7 mouse cellular contexts compared by ENCODE assay signal in the genomic region with DNA sequence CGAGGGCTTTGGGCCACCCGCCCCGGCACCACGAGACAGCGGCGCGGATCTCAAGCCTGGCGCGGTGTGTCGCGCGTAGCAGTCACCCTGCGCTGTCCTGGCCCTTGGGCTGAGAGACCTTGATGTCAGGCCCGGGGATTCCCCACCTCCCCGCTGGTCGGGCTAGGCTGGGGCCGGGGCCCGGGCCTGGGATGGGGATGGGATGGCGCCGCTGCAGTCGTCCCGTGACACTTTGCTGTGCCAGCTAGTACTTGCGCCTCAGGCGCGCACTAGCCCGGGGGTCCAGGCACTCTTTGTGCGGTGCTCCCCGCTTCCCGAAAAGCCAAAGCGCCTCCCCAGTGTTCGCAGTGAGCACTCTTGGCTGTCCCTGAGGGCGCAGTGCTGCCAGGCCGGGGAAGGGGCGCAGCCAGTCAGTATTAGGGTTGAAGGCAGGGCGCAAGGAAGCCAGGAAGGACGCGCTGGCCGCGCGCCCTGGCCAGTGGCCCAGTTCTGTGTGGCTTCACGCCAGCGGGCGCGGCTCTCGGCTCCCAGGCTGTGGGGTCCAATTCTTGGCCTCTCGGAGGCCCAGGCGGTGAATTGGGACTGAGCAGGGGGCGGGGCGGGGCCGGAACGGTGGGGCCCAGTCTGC. TPM values are rescaled to one million over a fixed set of nuclear protein-coding genes. Genes with fewer than 3 reads are reported as not detected.
DNase-seq lines count a peak whose midpoint lies in the region; ATAC-seq lines count a peak whose summit lies in the region.

No protein-coding gene starts in this region.

- H3K4me3 ChIP-seq in embryonic facial prominence, embryonic 14.5 days (ENCODE audit: low read depth, low read length), result peak overlapping the region; percentile 22
- peak overlapping the region; percentile 21 for H3K4me3 ChIP-seq in limb, embryonic 12.5 days (replicated peaks)
- H3K4me3 ChIP-seq in midbrain, embryonic 16.5 days (ENCODE audit: low read depth, low read length), result peak overlapping the region; percentile 36
- peak overlapping the region; percentile 6 for H3K4me3 ChIP-seq in stomach, embryonic 16.5 days (replicated peaks; ENCODE audit: low read length)

- H3K9ac ChIP-seq in embryonic facial prominence, embryonic 14.5 days (ENCODE audit: low read depth, low read length), result peak overlapping the region; percentile 50
- H3K9ac ChIP-seq in limb, embryonic 12.5 days (replicated peaks), result peak overlapping the region; percentile 59
- peak overlapping the region; percentile 68 for H3K9ac ChIP-seq in midbrain, embryonic 16.5 days (ENCODE audit: low read depth, low read length)
- H3K9ac ChIP-seq in stomach, embryonic 16.5 days (ENCODE audit: low read length), result peak overlapping the region; percentile 27; the same call in 1 of the 2 replicates

- peaks cover 83% of the 10 kb centered on the region for H3K36me3 ChIP-seq in embryonic facial prominence, embryonic 14.5 days (ENCODE audit: control insufficient read depth, insufficient read depth, low read length)
- peaks cover 87% of the 10 kb centered on the region for H3K36me3 ChIP-seq in limb, embryonic 12.5 days
- H3K36me3 ChIP-seq in midbrain, embryonic 16.5 days (ENCODE audit: control insufficient read depth, insufficient read depth, low read length), result peaks cover 20% of the 10 kb centered on the region
- H3K36me3 ChIP-seq in stomach, embryonic 16.5 days (ENCODE audit: control insufficient read depth, insufficient read depth, low read length), result peaks cover 13% of the 10 kb centered on the region

- WGBS in embryonic facial prominence, embryonic 14.5 days, result 19% methylated on average over 35 of the region's 51 CpGs
- WGBS in limb, embryonic 12.5 days, result 20% methylated on average over 51 of the region's 51 CpGs
- 7% methylated on average over 51 of the region's 51 CpGs for WGBS in midbrain, embryonic 16.5 days
- WGBS in stomach, embryonic 16.5 days, result 28% methylated on average over 51 of the region's 51 CpGs

- no peaks in the 10 kb centered on the region for H3K27me3 ChIP-seq in embryonic facial prominence, embryonic 14.5 days (replicated peaks; ENCODE audit: control insufficient read depth, insufficient read depth, low read length)
- H3K27me3 ChIP-seq in limb, embryonic 12.5 days, result no peaks in the 10 kb centered on the region
- no peaks in the 10 kb centered on the region for H3K27me3 ChIP-seq in midbrain, embryonic 16.5 days (ENCODE audit: control insufficient read depth, insufficient read depth, low read depth, low read length)
- no peaks in the 10 kb centered on the region for H3K27me3 ChIP-seq in stomach, embryonic 16.5 days (ENCODE audit: control insufficient read depth, insufficient read depth, low read length)

- DNase-seq in adrenal gland, postnatal 4 days (ENCODE audit: low spot score in 2 of 2), result peak; percentile 66 to 79
- DNase-seq in embryonic facial prominence, embryonic 14.5 days (ENCODE audit: low spot score), result peak; percentile 87
- DNase-seq in heart, adult 9 months (ENCODE audit: low spot score in 2 of 2), result peak; percentile 92 to 94
- DNase-seq in kidney, adult 9 months, result peak; percentile 95

- peak overlapping the region; percentile 65 for H3K27ac ChIP-seq in embryonic facial prominence, embryonic 14.5 days (replicated peaks; ENCODE audit: low read depth, low read length)
- H3K27ac ChIP-seq in limb, embryonic 12.5 days, result peak overlapping the region; percentile 53
- H3K27ac ChIP-seq in midbrain, embryonic 16.5 days (ENCODE audit: low read length), result peak overlapping the region; percentile 86
- H3K27ac ChIP-seq in stomach, embryonic 16.5 days (ENCODE audit: low read length), result peak overlapping the region; percentile 10

- H3K4me1 ChIP-seq in embryonic facial prominence, embryonic 14.5 days (ENCODE audit: control insufficient read depth, insufficient read depth, low read length), result peaks cover 47% of the 10 kb centered on the region
- H3K4me1 ChIP-seq in limb, embryonic 12.5 days (replicated peaks), result peaks cover 62% of the 10 kb centered on the region
- H3K4me1 ChIP-seq in midbrain, embryonic 16.5 days (ENCODE audit: control insufficient read depth, insufficient read depth, low read length), result peaks cover 62% of the 10 kb centered on the region
- peaks cover 66% of the 10 kb centered on the region for H3K4me1 ChIP-seq in stomach, embryonic 16.5 days (ENCODE audit: control insufficient read depth, insufficient read depth, low read length)

- ATAC-seq in embryonic facial prominence, embryonic 14.5 days (ENCODE audit: low read depth), result peak; percentile 73
- ATAC-seq in limb, embryonic 12.5 days (ENCODE audit: insufficient number of reproducible peaks, insufficient read depth, low FRiP score, low TSS enrichment, low read depth), result peak; percentile 17
- peak; percentile 63 for ATAC-seq in midbrain, embryonic 16.5 days
- peak; percentile 77 for ATAC-seq in stomach, embryonic 16.5 days (ENCODE audit: insufficient read depth, low FRiP score)

- peak overlapping the region; percentile 48 for H3K4me2 ChIP-seq in embryonic facial prominence, embryonic 14.5 days (ENCODE audit: low read depth, low read length)
- H3K4me2 ChIP-seq in limb, embryonic 12.5 days, result peak overlapping the region; percentile 52
- peak overlapping the region; percentile 58 for H3K4me2 ChIP-seq in midbrain, embryonic 16.5 days (ENCODE audit: low read length)
- H3K4me2 ChIP-seq in stomach, embryonic 16.5 days (ENCODE audit: low read depth, low read length), result peak overlapping the region; percentile 45

- no peaks in the 10 kb centered on the region for H3K9me3 ChIP-seq in embryonic facial prominence, embryonic 14.5 days (ENCODE audit: control insufficient read depth, low read length)
- H3K9me3 ChIP-seq in limb, embryonic 12.5 days, result no peaks in the 10 kb centered on the region
- H3K9me3 ChIP-seq in midbrain, embryonic 16.5 days (replicated peaks; ENCODE audit: control insufficient read depth, low read length, poor library complexity, severe bottlenecking), result no peaks in the 10 kb centered on the region
- H3K9me3 ChIP-seq in stomach, embryonic 16.5 days (replicated peaks; ENCODE audit: control insufficient read depth, low read length), result no peaks in the 10 kb centered on the region

RNA-seq across cellular contexts. Expression of gene 2700081O15Rik, which starts 5.7 kb away (rescaled TPM):
- 10 to 100 TPM; 45.3 to 49.2 TPM for total RNA-seq in adrenal gland, postnatal 4 days (2021)
- polyA plus RNA-seq in embryonic facial prominence, embryonic 14.5 days (2014; fragmentation: Nextera tagmentation; extraction: Ambion mirVana), result 10.3 and 11.2 TPM in 2 replicates
- 11.0 and 12.0 TPM in 2 replicates for polyA plus RNA-seq in limb, embryonic 12.5 days (2016; fragmentation: Nextera tagmentation; extraction: Ambion mirVana)
- 11.0 and 12.0 TPM in 2 replicates for polyA plus RNA-seq in midbrain, embryonic 16.5 days (2015; fragmentation: Nextera tagmentation; extraction: Ambion mirVana)
- polyA plus RNA-seq in stomach, embryonic 16.5 days (2015; fragmentation: Nextera tagmentation; extraction: Ambion mirVana), result 4.6 and 5.0 TPM in 2 replicates

RNA-seq across cellular contexts. Expression of gene Spindoc, which starts 40.3 kb away (rescaled TPM):
- total RNA-seq in adrenal gland, postnatal 4 days (2021), result 10 to 100 TPM; 35.4 to 39.4 TPM
- polyA plus RNA-seq in embryonic facial prominence, embryonic 14.5 days (2014; fragmentation: Nextera tagmentation; extraction: Ambion mirVana), result 18.8 and 23.5 TPM in 2 replicates
- 41.2 and 45.1 TPM in 2 replicates for polyA plus RNA-seq in limb, embryonic 12.5 days (2016; fragmentation: Nextera tagmentation; extraction: Ambion mirVana)
- polyA plus RNA-seq in midbrain, embryonic 16.5 days (2015; fragmentation: Nextera tagmentation; extraction: Ambion mirVana), result 30.7 and 32.3 TPM in 2 replicates
- polyA plus RNA-seq in stomach, embryonic 16.5 days (2015; fragmentation: Nextera tagmentation; extraction: Ambion mirVana), result 19.8 and 22.5 TPM in 2 replicates

RNA-seq across cellular contexts. Expression of gene Rtn3, which starts 59.9 kb away (rescaled TPM):
- 100 to 1,000 TPM; 130 to 147 TPM for total RNA-seq in adrenal gland, postnatal 4 days (2021)
- 132 and 136 TPM in 2 replicates for polyA plus RNA-seq in embryonic facial prominence, embryonic 14.5 days (2014; fragmentation: Nextera tagmentation; extraction: Ambion mirVana)
- polyA plus RNA-seq in limb, embryonic 12.5 days (2016; fragmentation: Nextera tagmentation; extraction: Ambion mirVana), result 99.6 and 105 TPM in 2 replicates
- polyA plus RNA-seq in midbrain, embryonic 16.5 days (2015; fragmentation: Nextera tagmentation; extraction: Ambion mirVana), result 654 and 682 TPM in 2 replicates
- 132 and 139 TPM in 2 replicates for polyA plus RNA-seq in stomach, embryonic 16.5 days (2015; fragmentation: Nextera tagmentation; extraction: Ambion mirVana)

Comparison
In these comparisons a context has a peak if more than half of its experiments do, and no peak if none do; other contexts are left out.
1. Peak in every context shown above with its lines: DNase-seq, ATAC-seq, H3K4me3 ChIP-seq and H3K27ac ChIP-seq.
2. ATAC-seq: peak in every context shown above with its lines; median percentile 77 in stomach, embryonic 16.5 days; 73 in embryonic facial prominence, embryonic 14.5 days; 63 in midbrain, embryonic 16.5 days; 17 in limb, embryonic 12.5 days.
3. H3K27ac ChIP-seq: peak in every context shown above with its lines; median percentile 86 in midbrain, embryonic 16.5 days; 65 in embryonic facial prominence, embryonic 14.5 days; 53 in limb, embryonic 12.5 days; 10 in stomach, embryonic 16.5 days.